Mouse (Mus musculus) embryonic fibroblast, embryonic 13.5 days (primary cell): ENCODE measurements at regions not wholly inside any gene's neighbourhood (a gene's known extent, or its start where the extent isn't known, plus 50 kb on each side); places are given as distances from the start of the nearest gene placed in this dataset.

ENCODE experiments used
- H3K27ac ChIP-seq: 2 replicates; pipeline ENCODE4 v1.5.1; 2012; ENCODE audit warnings: low read length, control low read depth, inconsistent platforms; ENCODE audit not compliant: insufficient read depth
- H3K4me1 ChIP-seq: 2 replicates; pipeline ENCODE4 v1.6.1; 2011; ENCODE audit warnings: low read length; ENCODE audit not compliant: control insufficient read depth, insufficient read depth
- H3K4me3 ChIP-seq: 2 replicates; pipeline ENCODE4 v1.5.1; 2011; ENCODE audit warnings: mild to moderate bottlenecking, control low read depth, low read length; ENCODE audit not compliant: insufficient read depth
- CTCF ChIP-seq: IDR thresholded peaks from 2 replicates; pipeline ENCODE4 v1.5.1; 2011; ENCODE audit warnings: mild to moderate bottlenecking, control low read depth, low read length, moderate library complexity, borderline replicate concordance; ENCODE audit not compliant: insufficient read depth
- POLR2A ChIP-seq: IDR thresholded peaks from 2 replicates; pipeline ENCODE4 v1.6.1; 2011; ENCODE audit warnings: low read depth, mild to moderate bottlenecking, control low read depth, low read length, moderate library complexity

GRCm38 (mm10) chr10:91734691-91735090 is 553.6 kb upstream of the Tmpo start:
- TF ChIP-seq POLR2A = no peak
- no peak for TF ChIP-seq CTCF
- H3K4me1 ChIP-seq = no peaks in the 10 kb centered on the region
- H3K27ac ChIP-seq = no peak overlapping the region
- H3K4me3 ChIP-seq = no peak overlapping the region

- H3K27ac ChIP-seq = no peak overlapping the region
- H3K4me3 ChIP-seq = no peak overlapping the region
- TF ChIP-seq CTCF = no peak
- TF ChIP-seq POLR2A = no peak
These were observed 551.0 kb upstream of the Tmpo start for GRCm38 (mm10) chr10:91732007-91732589.

GRCm38 (mm10) chr10:91730062-91730461 is 548.9 kb upstream of the Tmpo start:
- H3K4me3 ChIP-seq = no peak overlapping the region
- no peak overlapping the region for H3K27ac ChIP-seq
- H3K4me1 ChIP-seq = no peaks in the 10 kb centered on the region
- TF ChIP-seq POLR2A = no peak
- TF ChIP-seq CTCF = no peak

More at GRCm38 (mm10) chr10:91732007-91732589, 551.0 kb upstream of the Tmpo start:
- no peaks in the 10 kb centered on the region for H3K4me1 ChIP-seq

GRCm38 (mm10) chr10:91719561-91720371 is 538.7 kb upstream of the Tmpo start:
- H3K27ac ChIP-seq = no peak overlapping the region
- H3K4me3 ChIP-seq = no peak overlapping the region
- TF ChIP-seq POLR2A (no peak), CTCF (no peak)
- peaks cover 3% of the 10 kb centered on the region; the same call in 1 of the 2 replicates for H3K4me1 ChIP-seq

- TF ChIP-seq POLR2A (no peak), CTCF (no peak)
- no peak overlapping the region for H3K4me3 ChIP-seq
- no peaks in the 10 kb centered on the region for H3K4me1 ChIP-seq
- H3K27ac ChIP-seq = no peak overlapping the region
These were observed 535.5 kb upstream of the Tmpo start for GRCm38 (mm10) chr10:91716604-91717003.

GRCm38 (mm10) chr10:91714648-91715047 is 533.5 kb upstream of the Tmpo start:
- Histone ChIP-seq H3K4me3 (no peak overlapping the region), H3K4me1 (no peaks in the 10 kb centered on the region), H3K27ac (no peak overlapping the region)
- TF ChIP-seq POLR2A = no peak
- no peak for TF ChIP-seq CTCF

- Histone ChIP-seq H3K4me1 (no peaks in the 10 kb centered on the region), H3K4me3 (no peak overlapping the region), H3K27ac (no peak overlapping the region)
- TF ChIP-seq CTCF = no peak
- no peak for TF ChIP-seq POLR2A
These were observed 532.4 kb upstream of the Tmpo start for GRCm38 (mm10) chr10:91713529-91713928.

GRCm38 (mm10) chr10:91706816-91707215 is 525.7 kb upstream of the Tmpo start:
- H3K4me1 ChIP-seq = peaks cover 2% of the 10 kb centered on the region; the same call in 1 of the 2 replicates
- H3K4me3 ChIP-seq = no peak overlapping the region
- H3K27ac ChIP-seq = no peak overlapping the region
- TF ChIP-seq POLR2A (no peak), CTCF (no peak)

- Histone ChIP-seq H3K4me3 (no peak overlapping the region), H3K4me1 (peaks cover 2% of the 10 kb centered on the region; the same call in 1 of the 2 replicates), H3K27ac (no peak overlapping the region; the same call in 1 of the 2 replicates)
- TF ChIP-seq POLR2A = no peak
- no peak for TF ChIP-seq CTCF
These were observed 523.6 kb upstream of the Tmpo start for GRCm38 (mm10) chr10:91704751-91705150.

GRCm38 (mm10) chr10:91701822-91702221 is 520.7 kb upstream of the Tmpo start:
- H3K27ac ChIP-seq = no peak overlapping the region
- TF ChIP-seq POLR2A (no peak), CTCF (no peak)

More at GRCm38 (mm10) chr10:91701822-91702221, 520.7 kb upstream of the Tmpo start:
- no peak overlapping the region for H3K4me3 ChIP-seq
- H3K4me1 ChIP-seq = peaks cover 2% of the 10 kb centered on the region; the same call in 1 of the 2 replicates
